In genomic region chr12:114287041-114287440, GRCm38 (mm10) we compare ENCODE assay signal across 29 mouse cellular contexts.
"Had no signal": no experiment of that assay in that cellular context is flagged by ENCODE, and none has a peak within 500 bp of the region (broad histone marks: within the 10 kb centered on the region; RNA-seq: fewer than 3 reads in every experiment).

No protein-coding gene starts in this region.

- H3K9me3 ChIP-seq: limb, embryonic 15.5 days; liver, embryonic 13.5 days; liver, embryonic 15.5 days had no signal

- H3K36me3 ChIP-seq: limb, embryonic 10.5 days; limb, embryonic 12.5 days; limb, embryonic 13.5 days; limb, embryonic 15.5 days; liver, embryonic 12.5 days; liver, embryonic 13.5 days; liver, embryonic 15.5 days; lung, embryonic 15.5 days; midbrain, embryonic 10.5 days; midbrain, embryonic 12.5 days; midbrain, embryonic 13.5 days; midbrain, embryonic 15.5 days had no signal

- DNase-seq: left cerebral cortex, postnatal 4 days; liver; liver, embryonic 13.5 days; liver, postnatal 0 days; lung, adult 18-20 months; lung, adult 2 months; lung, embryonic 14.5 days; lung, postnatal 10 days; lung, postnatal 14 days; lung, postnatal 36 days; lung, postnatal 4 days; midbrain, embryonic 14.5 days had no signal

- H3K27ac ChIP-seq: limb, embryonic 10.5 days; limb, embryonic 12.5 days; limb, embryonic 13.5 days; limb, embryonic 15.5 days; liver, embryonic 12.5 days; liver, embryonic 13.5 days; liver, embryonic 14.5 days; liver, embryonic 15.5 days; lung, embryonic 15.5 days; macrophage; midbrain, embryonic 10.5 days; midbrain, embryonic 12.5 days; midbrain, embryonic 13.5 days; midbrain, embryonic 15.5 days had no signal

- H3K4me1 ChIP-seq: limb, embryonic 10.5 days; limb, embryonic 12.5 days; limb, embryonic 13.5 days; limb, embryonic 15.5 days; liver, embryonic 12.5 days; liver, embryonic 13.5 days; liver, embryonic 15.5 days; lung, embryonic 15.5 days; megakaryocyte, embryonic 14.5 days; midbrain, embryonic 10.5 days; midbrain, embryonic 12.5 days; midbrain, embryonic 13.5 days; midbrain, embryonic 15.5 days had no signal

- H3K4me3 ChIP-seq: limb, embryonic 10.5 days; limb, embryonic 12.5 days; limb, embryonic 13.5 days; limb, embryonic 15.5 days; liver, embryonic 12.5 days; liver, embryonic 13.5 days; liver, embryonic 15.5 days; lung, embryonic 15.5 days; megakaryocyte, embryonic 14.5 days; midbrain, embryonic 10.5 days; midbrain, embryonic 12.5 days; midbrain, embryonic 13.5 days; midbrain, embryonic 15.5 days; myocyte had no signal

- H3K9ac ChIP-seq: limb, embryonic 12.5 days; limb, embryonic 13.5 days; limb, embryonic 15.5 days; liver, embryonic 12.5 days; liver, embryonic 13.5 days; liver, embryonic 14.5 days; liver, embryonic 15.5 days; liver, postnatal 0 days; lung, embryonic 14.5 days; lung, embryonic 15.5 days; midbrain, embryonic 12.5 days; midbrain, embryonic 13.5 days; midbrain, embryonic 15.5 days had no signal

- ATAC-seq: liver, embryonic 12.5 days; liver, postnatal 0 days; lung, postnatal 0 days; midbrain, embryonic 13.5 days; midbrain, embryonic 15.5 days; midbrain, embryonic 16.5 days had no signal
